22 mouse cellular contexts compared by ENCODE assay signal in genomic region chr9:27214023-27214422, GRCm38 (mm10). TPM values are rescaled to one million over a fixed set of nuclear protein-coding genes. Genes with fewer than 3 reads are reported as not detected.
DNase-seq lines count a peak whose midpoint lies in the region; ATAC-seq and TF ChIP-seq lines count a peak whose summit lies in the region.
"Had no signal": no experiment of that assay in that cellular context is flagged by ENCODE, and none has a peak within 500 bp of the region (broad histone marks: within the 10 kb centered on the region; RNA-seq: fewer than 3 reads in every experiment).

No protein-coding gene starts in this region.

- 44% methylated on average over 3 of the region's 3 CpGs for WGBS in hindbrain, postnatal 0 days
- WGBS in hindbrain, embryonic 10.5 days, result 90% methylated on average over 3 of the region's 3 CpGs
- WGBS in embryonic facial prominence, embryonic 15.5 days, result 53% methylated on average over 3 of the region's 3 CpGs
- 74% methylated on average over 3 of the region's 3 CpGs for WGBS in intestine, embryonic 15.5 days
- 92% methylated on average over 3 of the region's 3 CpGs for WGBS in kidney, embryonic 14.5 days

- H3K4me3 ChIP-seq in hindbrain, postnatal 0 days (ENCODE audit: low read length), result no peak overlapping the region
- H3K4me3 ChIP-seq in hindbrain, embryonic 10.5 days, result no peak overlapping the region
- no peak overlapping the region for H3K4me3 ChIP-seq in embryonic facial prominence, embryonic 15.5 days (replicated peaks)
- no peak overlapping the region for H3K4me3 ChIP-seq in intestine, embryonic 15.5 days (replicated peaks)
- no peak overlapping the region for H3K4me3 ChIP-seq in kidney, embryonic 14.5 days (ENCODE audit: low read length)
- H3K4me3 ChIP-seq: hindbrain, embryonic 13.5 days; limb, embryonic 15.5 days; midbrain, embryonic 12.5 days had no signal

- no peak for ATAC-seq in hindbrain, postnatal 0 days
- 0 out of 2 replicates have a peak, but pooled peaks have one; percentile 24 for ATAC-seq in embryonic facial prominence, embryonic 15.5 days (ENCODE audit: insufficient number of reproducible peaks, low FRiP score, low TSS enrichment, low read depth)
- ATAC-seq in intestine, embryonic 15.5 days, result no peak
- ATAC-seq in kidney, embryonic 14.5 days (ENCODE audit: low FRiP score, low TSS enrichment), result no peak
- ATAC-seq: activated CD4-positive, CD25-positive, alpha-beta regulatory T cell, adult 4 months; CD4-positive, CD25-positive, alpha-beta regulatory T cell, adult 4 months; forebrain, embryonic 16.5 days; intestine, embryonic 16.5 days; lung, postnatal 0 days had no signal

- no peaks in the 10 kb centered on the region for H3K27me3 ChIP-seq in hindbrain, postnatal 0 days (ENCODE audit: insufficient read depth, low read length)
- H3K27me3 ChIP-seq in hindbrain, embryonic 10.5 days (ENCODE audit: insufficient read depth, poor library complexity, severe bottlenecking), result no peaks in the 10 kb centered on the region
- no peaks in the 10 kb centered on the region for H3K27me3 ChIP-seq in embryonic facial prominence, embryonic 15.5 days
- H3K27me3 ChIP-seq in intestine, embryonic 15.5 days (replicated peaks), result no peaks in the 10 kb centered on the region
- H3K27me3 ChIP-seq in kidney, embryonic 14.5 days (ENCODE audit: control insufficient read depth, insufficient read depth, low read length), result no peaks in the 10 kb centered on the region
- H3K27me3 ChIP-seq: limb, embryonic 15.5 days; midbrain, embryonic 12.5 days had no signal

- no peaks in the 10 kb centered on the region for H3K36me3 ChIP-seq in hindbrain, postnatal 0 days (ENCODE audit: insufficient read depth, low read length)
- no peaks in the 10 kb centered on the region for H3K36me3 ChIP-seq in hindbrain, embryonic 10.5 days
- no peaks in the 10 kb centered on the region for H3K36me3 ChIP-seq in embryonic facial prominence, embryonic 15.5 days
- H3K36me3 ChIP-seq in intestine, embryonic 15.5 days, result no peaks in the 10 kb centered on the region
- no peaks in the 10 kb centered on the region for H3K36me3 ChIP-seq in kidney, embryonic 14.5 days (ENCODE audit: control insufficient read depth, insufficient read depth, low read length)
- H3K36me3 ChIP-seq: hindbrain, embryonic 13.5 days; limb, embryonic 15.5 days; midbrain, embryonic 12.5 days had no signal

- H3K9ac ChIP-seq in hindbrain, postnatal 0 days (replicated peaks; ENCODE audit: low read length), result no peak overlapping the region
- no peak overlapping the region for H3K9ac ChIP-seq in embryonic facial prominence, embryonic 15.5 days
- no peak overlapping the region for H3K9ac ChIP-seq in intestine, embryonic 15.5 days
- no peak overlapping the region for H3K9ac ChIP-seq in kidney, embryonic 14.5 days (ENCODE audit: low read depth, low read length)
- H3K9ac ChIP-seq: hindbrain, embryonic 13.5 days; limb, embryonic 15.5 days; midbrain, embryonic 12.5 days had no signal

- no peak overlapping the region for H3K27ac ChIP-seq in hindbrain, postnatal 0 days
- no peak overlapping the region for H3K27ac ChIP-seq in hindbrain, embryonic 10.5 days
- no peak overlapping the region for H3K27ac ChIP-seq in embryonic facial prominence, embryonic 15.5 days (replicated peaks)
- H3K27ac ChIP-seq in intestine, embryonic 15.5 days, result no peak overlapping the region
- no peak overlapping the region for H3K27ac ChIP-seq in kidney, embryonic 14.5 days (ENCODE audit: low read depth, low read length)
- H3K27ac ChIP-seq: hindbrain, embryonic 13.5 days; kidney, postnatal 0 days; limb, embryonic 15.5 days; midbrain, embryonic 12.5 days had no signal

- no peaks in the 10 kb centered on the region for H3K9me3 ChIP-seq in hindbrain, postnatal 0 days (ENCODE audit: low read length)
- no peaks in the 10 kb centered on the region for H3K9me3 ChIP-seq in hindbrain, embryonic 10.5 days
- no peaks in the 10 kb centered on the region for H3K9me3 ChIP-seq in embryonic facial prominence, embryonic 15.5 days (replicated peaks)
- H3K9me3 ChIP-seq in intestine, embryonic 15.5 days, result no peaks in the 10 kb centered on the region
- no peaks in the 10 kb centered on the region for H3K9me3 ChIP-seq in kidney, embryonic 14.5 days (ENCODE audit: control insufficient read depth, low read length)
- H3K9me3 ChIP-seq: hindbrain, embryonic 13.5 days; limb, embryonic 15.5 days; midbrain, embryonic 12.5 days had no signal

- DNase-seq in adrenal gland, adult (ENCODE audit: inconsistent age in 2 of 2, low spot score in 1 of 2), result peak; percentile 74 to 83
- DNase-seq in adrenal gland, adult 18-20 months (ENCODE audit: low spot score in 2 of 2), result no peak
- DNase-seq in hindbrain, postnatal 0 days (ENCODE audit: low spot score), result peak; percentile 20
- DNase-seq in hindbrain, embryonic 10.5 days (ENCODE audit: low spot score), result no peak
- peak; percentile 9 for DNase-seq in adipocyte (ENCODE audit: low spot score)
- DNase-seq: cerebellum, adult 18-20 months; cerebellum, postnatal 25 days; embryo, embryonic 11 days; retina, postnatal 1 day; thymus, postnatal 14 days had no signal

- H3K4me2 ChIP-seq in hindbrain, postnatal 0 days (ENCODE audit: low read depth, low read length), result no peak overlapping the region
- no peak overlapping the region for H3K4me2 ChIP-seq in embryonic facial prominence, embryonic 15.5 days (replicated peaks)
- H3K4me2 ChIP-seq in intestine, embryonic 15.5 days (replicated peaks), result no peak overlapping the region
- H3K4me2 ChIP-seq in kidney, embryonic 14.5 days (replicated peaks; ENCODE audit: low read depth, low read length), result no peak overlapping the region
- H3K4me2 ChIP-seq: hindbrain, embryonic 13.5 days; limb, embryonic 15.5 days; midbrain, embryonic 12.5 days had no signal

- no peak for TF ChIP-seq CTCF in hindbrain, postnatal 0 days (IDR thresholded peaks at IDR 0.05; ENCODE audit: low read depth)

- H3K4me1 ChIP-seq in hindbrain, postnatal 0 days (ENCODE audit: insufficient read depth, low read length), result no peaks in the 10 kb centered on the region
- H3K4me1 ChIP-seq in hindbrain, embryonic 10.5 days (replicated peaks), result no peaks in the 10 kb centered on the region
- no peaks in the 10 kb centered on the region for H3K4me1 ChIP-seq in embryonic facial prominence, embryonic 15.5 days
- H3K4me1 ChIP-seq in intestine, embryonic 15.5 days (replicated peaks), result no peaks in the 10 kb centered on the region
- no peaks in the 10 kb centered on the region for H3K4me1 ChIP-seq in kidney, embryonic 14.5 days (ENCODE audit: control insufficient read depth, insufficient read depth, low read length)
- H3K4me1 ChIP-seq: limb, embryonic 15.5 days; midbrain, embryonic 12.5 days had no signal

RNA-seq across cellular contexts. Expression of gene Jam3, which starts 58.8 kb away (rescaled TPM):
- 10 to 100 TPM; 32.4 to 35.4 TPM for total RNA-seq in adrenal gland, adult 18-20 months (2021)
- total RNA-seq in hindbrain, postnatal 0 days (2014; rRNA removed), result 33.8 and 37.6 TPM in 2 replicates
- 28.9 and 32.6 TPM in 2 replicates for polyA plus RNA-seq in hindbrain, postnatal 0 days (2015; fragmentation: Nextera tagmentation; extraction: Ambion mirVana)
- polyA plus RNA-seq in hindbrain, embryonic 10.5 days (2016; fragmentation: Nextera tagmentation; extraction: Ambion mirVana), result 133 TPM in 2 replicates
- polyA plus RNA-seq in embryonic facial prominence, embryonic 15.5 days (2015; fragmentation: Nextera tagmentation; extraction: Ambion mirVana), result 94.7 and 104 TPM in 2 replicates
- 42.7 and 55.1 TPM in 2 replicates for polyA plus RNA-seq in intestine, embryonic 15.5 days (2015; fragmentation: Nextera tagmentation; extraction: Ambion mirVana)
- polyA plus RNA-seq in kidney, embryonic 14.5 days (2014; fragmentation: Nextera tagmentation; extraction: Ambion mirVana), result 75.1 and 78.3 TPM in 2 replicates

Comparison
In these comparisons a context has a peak if more than half of its experiments do, and no peak if none do; other contexts are left out.
1. DNase-seq: peak in adrenal gland, adult (2 of 2), hindbrain, postnatal 0 days (single experiment) and adipocyte (single experiment); none in adrenal gland, adult 18-20 months (0 of 2) and hindbrain, embryonic 10.5 days (single experiment).